Mouse (Mus musculus) forebrain, embryonic 12.5 days (tissue): ENCODE measurements around the gene Ap1s3. TPM values are rescaled to one million over a fixed set of nuclear protein-coding genes. Genes with fewer than 3 reads are reported as not detected.
A peak's percentile ranks its signal among the peaks of the same experiment; 100 is the strongest.

Source experiments
- ATAC-seq: fragments of 200-750 bp; cut with Nextera tagmentation; 2 replicates; pipeline ENCODE4 v1.8.0; 2017; ENCODE audit warnings: moderate TSS enrichment; ENCODE audit not compliant: low FRiP score
- H3K27ac ChIP-seq: fragments of 300-500 bp; sonication (generic); 2 replicates; pipeline ENCODE4 v1.5.1; 2016; ENCODE audit warnings: mild to moderate bottlenecking
- H3K27me3 ChIP-seq: fragments of 300-500 bp; sonication (generic); 2 replicates; pipeline ENCODE4 v1.6.1; 2016; ENCODE audit warnings: mild to moderate bottlenecking
- H3K36me3 ChIP-seq: fragments of 300-500 bp; sonication (generic); replicated peaks from 2 replicates; pipeline ENCODE4 v1.6.1; 2016; ENCODE audit warnings: mild to moderate bottlenecking
- H3K4me1 ChIP-seq: fragments of 300-500 bp; sonication (generic); 2 replicates; pipeline ENCODE4 v1.6.1; 2016
- H3K4me2 ChIP-seq: fragments of 300-500 bp; sonication (generic); 2 replicates; pipeline ENCODE4 v1.6.1; 2016; ENCODE audit warnings: mild to moderate bottlenecking, moderate library complexity
- H3K4me3 ChIP-seq: fragments of 300-500 bp; sonication (generic); replicated peaks from 2 replicates; pipeline ENCODE4 v1.5.1; 2016; ENCODE audit warnings: mild to moderate bottlenecking
- H3K9ac ChIP-seq: fragments of 300-500 bp; sonication (generic); 2 replicates; pipeline ENCODE4 v1.6.1; 2016; ENCODE audit warnings: mild to moderate bottlenecking
- H3K9me3 ChIP-seq: fragments of 300-500 bp; sonication (generic); 2 replicates; pipeline ENCODE4 v1.6.1; 2016
- WGBS: fragments of 180-500 bp; shearing (Covaris S2); methylation state at CpG from one replicate; pipeline ENCODE4 v1.1.7; 2016; 5-methylcytosine and 5-hydroxymethylcytosine counted together
- polyA plus RNA-seq: library from polyadenylated mRNA; unstranded; fragments of >200 nt; fragmentation: Nextera tagmentation; extraction: Ambion mirVana; gene quantifications from 2 replicates; pipeline ENCODE4 v1.2.1, GENCODE M21; 2016

The Ap1s3 gene
- polyA plus RNA-seq, 1 experiment from 2014 or later = 0.15 TPM

GRCm38 (mm10) chr1:79657411-79657810 is 14.4 kb downstream of the Ap1s3 start:
- ATAC-seq = no peak
- Histone ChIP-seq H3K9me3 (no peaks in the 10 kb centered on the region), H3K4me3 (no peak overlapping the region), H3K27ac (no peak overlapping the region), H3K27me3 (no peaks in the 10 kb centered on the region), H3K4me1 (no peaks in the 10 kb centered on the region), H3K36me3 (no peaks in the 10 kb centered on the region), H3K9ac (no peak overlapping the region), H3K4me2 (no peak overlapping the region)
- WGBS = 82% methylated on average over 1 of the region's 1 CpGs

GRCm38 (mm10) chr1:79655819-79656555 is 15.8 kb downstream of the Ap1s3 start:
- 81% methylated on average over 4 of the region's 4 CpGs for WGBS
- no peak for ATAC-seq
- H3K9me3 ChIP-seq = no peaks in the 10 kb centered on the region

GRCm38 (mm10) chr1:79654948-79655347 is 16.8 kb downstream of the Ap1s3 start:
- no peak overlapping the region for H3K9ac ChIP-seq
- no peak overlapping the region for H3K4me3 ChIP-seq
- no peaks in the 10 kb centered on the region for H3K9me3 ChIP-seq
- no peak for ATAC-seq
- H3K27ac ChIP-seq = no peak overlapping the region
- H3K4me1 ChIP-seq = no peaks in the 10 kb centered on the region
- H3K27me3 ChIP-seq = no peaks in the 10 kb centered on the region
- no peak overlapping the region for H3K4me2 ChIP-seq
- no peaks in the 10 kb centered on the region for H3K36me3 ChIP-seq
- 93% methylated on average over 2 of the region's 2 CpGs for WGBS

More at GRCm38 (mm10) chr1:79655819-79656555, 15.8 kb downstream of the Ap1s3 start:
- no peaks in the 10 kb centered on the region for H3K4me1 ChIP-seq
- H3K4me2 ChIP-seq = no peak overlapping the region
- no peaks in the 10 kb centered on the region for H3K27me3 ChIP-seq
- H3K36me3 ChIP-seq = no peaks in the 10 kb centered on the region
- no peak overlapping the region for H3K9ac ChIP-seq
- no peak overlapping the region for H3K27ac ChIP-seq
- no peak overlapping the region for H3K4me3 ChIP-seq

GRCm38 (mm10) chr1:79643411-79644110 is 28.2 kb downstream of the Ap1s3 start:
- WGBS = 90% methylated on average over 6 of the region's 6 CpGs
- Histone ChIP-seq H3K27me3 (no peaks in the 10 kb centered on the region), H3K4me3 (no peak overlapping the region), H3K4me2 (no peak overlapping the region), H3K9me3 (no peaks in the 10 kb centered on the region), H3K27ac (no peak overlapping the region), H3K4me1 (no peaks in the 10 kb centered on the region), H3K36me3 (no peaks in the 10 kb centered on the region), H3K9ac (no peak overlapping the region)
- no peak for ATAC-seq

GRCm38 (mm10) chr1:79642680-79643079 is 29.1 kb downstream of the Ap1s3 start:
- whole genome bisulfite sequencing = 94% methylated on average over 3 of the region's 3 CpGs
- no peak overlapping the region for H3K4me3 ChIP-seq

GRCm38 (mm10) chr1:79641355-79641754 is 30.4 kb downstream of the Ap1s3 start:
- Histone ChIP-seq H3K4me2 (no peak overlapping the region), H3K9ac (no peak overlapping the region), H3K36me3 (no peaks in the 10 kb centered on the region), H3K9me3 (no peaks in the 10 kb centered on the region), H3K27me3 (no peaks in the 10 kb centered on the region), H3K4me3 (no peak overlapping the region), H3K4me1 (no peaks in the 10 kb centered on the region), H3K27ac (no peak overlapping the region)
- WGBS = 87% methylated on average over 6 of the region's 6 CpGs
- no peak for ATAC-seq

More at GRCm38 (mm10) chr1:79642680-79643079, 29.1 kb downstream of the Ap1s3 start:
- Histone ChIP-seq H3K4me1 (no peaks in the 10 kb centered on the region), H3K27ac (no peak overlapping the region), H3K4me2 (no peak overlapping the region), H3K27me3 (no peaks in the 10 kb centered on the region), H3K9ac (no peak overlapping the region), H3K9me3 (no peaks in the 10 kb centered on the region), H3K36me3 (no peaks in the 10 kb centered on the region)
- no peak for ATAC-seq

- Histone ChIP-seq H3K9ac (no peak overlapping the region), H3K4me3 (no peak overlapping the region), H3K36me3 (no peaks in the 10 kb centered on the region), H3K4me1 (no peaks in the 10 kb centered on the region), H3K27ac (no peak overlapping the region), H3K9me3 (no peaks in the 10 kb centered on the region), H3K27me3 (no peaks in the 10 kb centered on the region), H3K4me2 (no peak overlapping the region)
- ATAC-seq = peak; percentile 79
- WGBS = 58% methylated on average over 7 of the region's 7 CpGs
Measured at GRCm38 (mm10) chr1:79640151-79640550, 31.6 kb downstream of the Ap1s3 start.

- no peak overlapping the region for H3K4me3 ChIP-seq
- no peaks in the 10 kb centered on the region for H3K9me3 ChIP-seq
- no peak overlapping the region for H3K27ac ChIP-seq
- ATAC-seq = no peak
- H3K9ac ChIP-seq = no peak overlapping the region
- no peak overlapping the region for H3K4me2 ChIP-seq
- H3K27me3 ChIP-seq = no peaks in the 10 kb centered on the region
- no peaks in the 10 kb centered on the region for H3K36me3 ChIP-seq
- 68% methylated on average over 5 of the region's 5 CpGs for WGBS
- no peaks in the 10 kb centered on the region for H3K4me1 ChIP-seq
Measured at GRCm38 (mm10) chr1:79639683-79640082, 32.1 kb downstream of the Ap1s3 start.

- Histone ChIP-seq H3K4me2 (no peak overlapping the region), H3K27me3 (no peaks in the 10 kb centered on the region), H3K4me3 (no peak overlapping the region), H3K9me3 (no peaks in the 10 kb centered on the region), H3K4me1 (no peaks in the 10 kb centered on the region), H3K9ac (no peak overlapping the region), H3K36me3 (no peaks in the 10 kb centered on the region), H3K27ac (no peak overlapping the region)
- WGBS = 91% methylated on average over 6 of the region's 6 CpGs
- no peak for ATAC-seq
Measured at GRCm38 (mm10) chr1:79639107-79639506, 32.7 kb downstream of the Ap1s3 start.

- Histone ChIP-seq H3K27me3 (no peaks in the 10 kb centered on the region), H3K27ac (no peak overlapping the region), H3K9ac (no peak overlapping the region), H3K4me2 (no peak overlapping the region), H3K36me3 (no peaks in the 10 kb centered on the region), H3K4me1 (no peaks in the 10 kb centered on the region), H3K4me3 (no peak overlapping the region), H3K9me3 (no peaks in the 10 kb centered on the region)
- 91% methylated on average over 2 of the region's 2 CpGs for WGBS
- no peak for ATAC-seq
Measured at GRCm38 (mm10) chr1:79637768-79638167, 34.0 kb downstream of the Ap1s3 start.

GRCm38 (mm10) chr1:79631521-79631920 is 40.3 kb downstream of the Ap1s3 start:
- Histone ChIP-seq H3K9ac (no peak overlapping the region), H3K4me1 (no peaks in the 10 kb centered on the region), H3K36me3 (no peaks in the 10 kb centered on the region), H3K27me3 (no peaks in the 10 kb centered on the region), H3K27ac (no peak overlapping the region), H3K4me2 (no peak overlapping the region), H3K9me3 (no peaks in the 10 kb centered on the region), H3K4me3 (no peak overlapping the region)
- WGBS = 93% methylated on average over 4 of the region's 4 CpGs
- no peak for ATAC-seq

GRCm38 (mm10) chr1:79629726-79630125 is 42.0 kb downstream of the Ap1s3 start:
- no peaks in the 10 kb centered on the region for H3K27me3 ChIP-seq
- H3K4me1 ChIP-seq = no peaks in the 10 kb centered on the region
- H3K9ac ChIP-seq = no peak overlapping the region
- H3K4me2 ChIP-seq = no peak overlapping the region
- H3K27ac ChIP-seq = no peak overlapping the region
- 92% methylated on average over 5 of the region's 5 CpGs for WGBS
- no peak for ATAC-seq
- H3K4me3 ChIP-seq = no peak overlapping the region
- no peaks in the 10 kb centered on the region for H3K36me3 ChIP-seq
- no peaks in the 10 kb centered on the region for H3K9me3 ChIP-seq

GRCm38 (mm10) chr1:79626140-79626539 is 45.6 kb downstream of the Ap1s3 start:
- ATAC-seq = no peak
- H3K27ac ChIP-seq = no peak overlapping the region
- no peaks in the 10 kb centered on the region for H3K27me3 ChIP-seq
- no peaks in the 10 kb centered on the region for H3K9me3 ChIP-seq
- H3K9ac ChIP-seq = no peak overlapping the region
- H3K4me3 ChIP-seq = no peak overlapping the region
- H3K4me2 ChIP-seq = no peak overlapping the region
- 66% methylated on average over 4 of the region's 4 CpGs for WGBS
- H3K36me3 ChIP-seq = no peaks in the 10 kb centered on the region
- no peaks in the 10 kb centered on the region for H3K4me1 ChIP-seq
